Mouse (Mus musculus): ENCODE measurements around the gene Ttc14. TPM values are rescaled to one million over a fixed set of nuclear protein-coding genes. Genes with fewer than 3 reads are reported as not detected.

Ttc14 gene
- total and polyA plus RNA-seq, 2 experiments from 2014 or later = 51.8 to 62.5 TPM

- Histone ChIP-seq H3K9ac (replicated peaks; ENCODE audit: low read length, poor library complexity, severe bottlenecking) (no peak overlapping the region), H3K4me2 (ENCODE audit: low read depth, low read length, poor library complexity, severe bottlenecking) (no peak overlapping the region), H3K4me3 (ENCODE audit: low read depth, low read length) (no peak overlapping the region), H3K9me3 (ENCODE audit: low read length) (no peaks in the 10 kb centered on the region), H3K4me1 (ENCODE audit: insufficient read depth, low read length) (no peaks in the 10 kb centered on the region), H3K36me3 (ENCODE audit: insufficient read depth, low read length) (no peaks in the 10 kb centered on the region), H3K27me3 (ENCODE audit: insufficient read depth, low read length) (no peaks in the 10 kb centered on the region), H3K27ac (ENCODE audit: low read depth, low read length) (no peak overlapping the region)
- 33% methylated on average over 1 of the region's 1 CpGs for WGBS
- TF ChIP-seq CTCF (IDR thresholded peaks at IDR 0.05) = peak; percentile 77
- ATAC-seq (ENCODE audit: low FRiP score) (no peak), DNase-seq (ENCODE audit: low spot score) (peak; percentile 66)
Measured at GRCm38 (mm10) chr3:33853062-33853461, 53.4 kb downstream of the Ttc14 start.

GRCm38 (mm10) chr3:33858939-33859338 is 59.3 kb downstream of the Ttc14 start:
- no peaks in the 10 kb centered on the region for H3K4me1 ChIP-seq (ENCODE audit: insufficient read depth, low read length)
- no peak overlapping the region for H3K9ac ChIP-seq (replicated peaks; ENCODE audit: low read length, poor library complexity, severe bottlenecking)
- no peak overlapping the region for H3K27ac ChIP-seq (ENCODE audit: low read depth, low read length)
- H3K4me2 ChIP-seq (ENCODE audit: low read depth, low read length, poor library complexity, severe bottlenecking) = no peak overlapping the region
- no peak for TF ChIP-seq CTCF (IDR thresholded peaks at IDR 0.05)
- no peaks in the 10 kb centered on the region for H3K36me3 ChIP-seq (ENCODE audit: insufficient read depth, low read length)
- no peaks in the 10 kb centered on the region for H3K9me3 ChIP-seq (ENCODE audit: low read length)
- 95% methylated on average over 3 of the region's 3 CpGs for WGBS
- no peak overlapping the region for H3K4me3 ChIP-seq (ENCODE audit: low read depth, low read length)
- no peaks in the 10 kb centered on the region for H3K27me3 ChIP-seq (ENCODE audit: insufficient read depth, low read length)
- ATAC-seq (ENCODE audit: low FRiP score) (no peak), DNase-seq (ENCODE audit: low spot score) (no peak)

GRCm38 (mm10) chr3:33864000-33864540 is 64.4 kb downstream of the Ttc14 start:
- H3K4me3 ChIP-seq (ENCODE audit: low read depth, low read length) = no peak overlapping the region
- no peaks in the 10 kb centered on the region for H3K36me3 ChIP-seq (ENCODE audit: insufficient read depth, low read length)
- ATAC-seq (ENCODE audit: low FRiP score) (no peak), DNase-seq (ENCODE audit: low spot score) (no peak)
- H3K4me2 ChIP-seq (ENCODE audit: low read depth, low read length, poor library complexity, severe bottlenecking) = no peak overlapping the region
- no peak overlapping the region for H3K9ac ChIP-seq (replicated peaks; ENCODE audit: low read length, poor library complexity, severe bottlenecking)
- no peaks in the 10 kb centered on the region for H3K27me3 ChIP-seq (ENCODE audit: insufficient read depth, low read length)
- TF ChIP-seq CTCF (IDR thresholded peaks at IDR 0.05) = no peak
- no peak overlapping the region for H3K27ac ChIP-seq (ENCODE audit: low read depth, low read length)
- no peaks in the 10 kb centered on the region for H3K9me3 ChIP-seq (ENCODE audit: low read length)
- H3K4me1 ChIP-seq (ENCODE audit: insufficient read depth, low read length) = no peaks in the 10 kb centered on the region; the same call in 1 of the 2 replicates

Other genes with a start within 250 kb of the Ttc14 start
- gene Ccdc39, start 44.5 kb downstream of the Ttc14 start, total RNA-seq (2014; rRNA removed) = 23.1 and 28.6 TPM in 2 replicates
- gene Ccdc39, start 44.5 kb downstream of the Ttc14 start, polyA plus RNA-seq (2015; fragmentation: Nextera tagmentation; extraction: Ambion mirVana) = 14.5 and 17.3 TPM in 2 replicates
- 39.3 and 68.2 TPM in 2 replicates for gene Fxr1, start 220.1 kb downstream of the Ttc14 start, total RNA-seq (2014; rRNA removed)
- gene Fxr1, start 220.1 kb downstream of the Ttc14 start, polyA plus RNA-seq (2015; fragmentation: Nextera tagmentation; extraction: Ambion mirVana) = 26.1 and 28.1 TPM in 2 replicates